Mouse (Mus musculus) layer of hippocampus, adult 8-10 months (tissue): ENCODE measurements at regions not wholly inside any gene's neighbourhood (a gene's known extent, or its start where the extent isn't known, plus 50 kb on each side); places are given as distances from the start of the nearest gene placed in this dataset.

ENCODE experiments used
- DNase-seq, 2 experiments: peaks; one replicate each; pipeline ENCODE4 v3.0.0; 2022; ENCODE audit warnings: low spot score in 2 of 2

DNA sequence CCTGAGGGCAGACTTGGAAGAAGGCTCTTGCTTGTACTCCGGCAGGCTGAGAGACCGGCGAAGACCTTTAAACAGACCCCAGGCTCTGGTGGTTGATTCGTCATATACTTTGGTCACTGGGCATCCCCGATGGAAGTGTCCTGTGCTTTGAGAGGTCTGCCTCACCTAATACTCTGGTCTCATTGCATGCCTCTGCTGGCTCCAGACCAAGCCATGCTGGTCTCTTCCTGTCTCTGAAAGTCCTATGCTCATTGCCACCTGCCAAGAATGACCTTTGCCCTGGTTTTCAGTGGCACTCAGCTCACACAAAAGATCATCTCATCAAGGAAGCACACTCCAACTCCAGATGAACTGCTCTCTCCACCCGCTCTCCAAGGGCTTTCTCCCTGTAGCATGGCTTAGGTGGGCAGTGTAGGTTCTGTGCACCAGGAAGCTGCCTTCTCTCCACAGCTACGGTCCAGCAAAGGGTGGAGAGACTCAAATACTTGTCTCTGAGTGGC lies 126.0 kb upstream of the Rcn1 start:
- DNase-seq, result no peak

DNA sequence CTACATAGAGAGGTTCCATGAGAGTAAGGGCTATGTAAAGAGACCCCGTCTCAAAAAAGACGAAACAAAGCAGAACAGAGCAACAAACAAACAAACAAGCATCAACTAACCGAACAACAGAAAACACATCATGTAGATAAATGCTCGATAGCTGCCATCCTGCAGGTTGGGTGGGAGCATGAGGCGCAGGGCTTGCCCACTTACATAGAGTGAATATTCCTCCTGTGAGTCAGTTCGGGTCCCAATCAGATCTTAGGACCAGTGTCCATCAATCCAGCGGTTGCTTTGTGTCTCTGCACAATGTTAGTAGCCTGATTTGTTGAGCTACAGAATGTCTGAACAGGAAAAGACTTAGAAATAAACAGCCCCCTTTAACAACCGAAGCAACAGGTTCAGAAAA lies 129.4 kb upstream of the Rcn1 start:
- DNase-seq, result no peak

DNA sequence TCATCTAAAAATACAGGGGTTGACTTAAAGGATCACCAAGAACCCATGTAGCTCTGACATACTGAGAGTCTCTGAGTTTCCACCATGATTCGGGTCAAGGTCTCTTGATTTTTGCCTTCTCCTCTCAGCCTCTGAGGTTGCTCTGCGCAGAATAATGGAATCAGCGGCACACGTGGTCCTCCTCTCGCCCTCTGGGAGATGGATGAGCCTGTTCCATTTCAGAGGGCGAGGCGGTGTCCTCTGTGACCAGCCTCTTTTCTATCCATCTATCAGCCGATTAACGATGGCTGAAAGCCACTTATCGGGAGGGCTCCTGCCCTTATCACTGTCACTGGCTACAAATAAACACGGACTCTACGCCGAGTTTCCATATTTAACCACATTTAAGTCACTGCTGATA lies 124.6 kb upstream of the Pax6 start:
- no peak for DNase-seq

DNA sequence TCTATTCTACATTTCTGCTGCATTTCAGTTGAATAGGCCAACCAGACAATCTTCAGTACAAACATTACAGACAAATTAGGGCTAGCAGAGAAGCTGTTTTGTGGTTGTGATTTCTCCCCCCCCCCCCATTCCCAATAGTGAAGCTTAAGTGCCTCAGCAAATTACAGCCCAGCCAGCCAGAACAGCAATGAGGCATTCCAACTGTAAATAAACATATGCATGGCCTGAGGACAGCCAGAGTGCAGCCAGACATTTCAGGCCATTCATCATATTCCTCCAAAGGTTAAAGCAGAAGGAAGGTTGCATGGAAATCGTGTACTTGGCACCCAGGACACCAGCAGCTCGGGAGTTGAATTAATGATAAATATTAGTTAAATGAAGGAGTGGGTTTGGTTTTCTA lies 116.6 kb upstream of the Pax6 start:
- no peak for DNase-seq

DNA sequence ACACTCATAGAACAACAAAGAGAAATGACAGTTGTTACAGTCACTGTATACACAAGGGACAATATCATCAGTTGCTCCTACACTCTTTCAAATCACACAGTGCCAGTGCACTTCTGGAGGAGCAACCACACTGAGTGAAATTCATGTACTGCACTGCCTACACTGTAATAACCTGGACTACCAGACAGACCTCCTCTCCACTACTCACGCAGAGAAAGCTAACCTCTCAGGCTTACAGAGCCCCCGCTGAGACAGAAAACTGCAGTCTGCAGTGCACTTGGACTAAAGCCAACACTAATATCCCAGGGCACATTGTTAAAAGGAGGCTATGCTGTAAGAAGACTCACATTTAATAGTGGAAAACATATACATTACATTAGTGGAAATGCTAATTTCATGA lies 81.9 kb upstream of the Pax6 start:
- no peak for DNase-seq

DNA sequence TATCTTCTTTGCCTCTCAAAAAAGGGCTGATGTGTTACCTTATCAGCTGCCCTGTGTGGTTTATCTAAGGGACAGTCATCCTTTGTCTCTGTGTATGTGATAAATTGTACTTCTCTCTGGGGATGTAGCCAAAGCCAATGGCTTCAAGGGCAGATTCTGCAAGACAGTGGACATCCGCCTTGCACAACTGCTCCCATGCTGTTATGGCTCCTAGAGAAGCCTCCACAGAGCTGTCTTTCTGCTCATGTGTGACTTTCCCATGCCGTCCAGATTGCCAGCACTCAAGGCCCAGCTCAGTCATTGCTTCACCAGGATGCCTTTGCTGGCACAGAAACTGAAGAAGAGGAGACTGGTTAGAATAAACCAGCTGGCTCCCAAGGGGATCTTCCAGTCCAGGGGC lies 74.6 kb upstream of the Pax6 start:
- DNase-seq, result no peak

DNA sequence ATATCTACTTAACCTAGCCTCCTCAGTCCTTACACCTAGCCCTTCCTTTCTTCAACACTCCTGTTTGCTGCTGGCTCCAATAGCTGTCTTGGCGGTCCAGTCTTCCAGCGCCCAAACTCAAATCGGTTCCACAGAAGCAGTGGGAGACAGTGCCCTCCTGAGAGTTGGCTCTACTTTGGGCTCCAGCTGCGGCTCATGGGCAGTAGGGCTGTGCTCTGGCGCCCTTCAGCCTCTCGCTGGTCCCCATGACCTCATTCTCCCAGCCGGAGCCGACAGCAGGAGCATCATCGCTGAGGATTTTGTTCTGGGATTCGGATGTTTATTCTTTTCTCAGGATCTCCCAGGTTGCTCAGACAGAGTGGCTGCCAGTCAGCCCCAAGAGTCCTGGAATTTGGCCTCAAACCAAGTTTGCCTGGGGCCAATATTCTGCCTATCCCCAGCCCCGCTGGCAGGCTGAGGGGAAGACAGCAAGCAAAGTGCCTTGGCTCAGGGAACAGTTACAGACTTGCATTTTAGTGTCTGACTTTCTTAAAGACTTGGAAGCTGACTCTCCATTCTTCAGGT lies 64.1 kb upstream of the Pax6 start:
- peak in 1 of 2 experiments; percentile 6 for DNase-seq

DNA sequence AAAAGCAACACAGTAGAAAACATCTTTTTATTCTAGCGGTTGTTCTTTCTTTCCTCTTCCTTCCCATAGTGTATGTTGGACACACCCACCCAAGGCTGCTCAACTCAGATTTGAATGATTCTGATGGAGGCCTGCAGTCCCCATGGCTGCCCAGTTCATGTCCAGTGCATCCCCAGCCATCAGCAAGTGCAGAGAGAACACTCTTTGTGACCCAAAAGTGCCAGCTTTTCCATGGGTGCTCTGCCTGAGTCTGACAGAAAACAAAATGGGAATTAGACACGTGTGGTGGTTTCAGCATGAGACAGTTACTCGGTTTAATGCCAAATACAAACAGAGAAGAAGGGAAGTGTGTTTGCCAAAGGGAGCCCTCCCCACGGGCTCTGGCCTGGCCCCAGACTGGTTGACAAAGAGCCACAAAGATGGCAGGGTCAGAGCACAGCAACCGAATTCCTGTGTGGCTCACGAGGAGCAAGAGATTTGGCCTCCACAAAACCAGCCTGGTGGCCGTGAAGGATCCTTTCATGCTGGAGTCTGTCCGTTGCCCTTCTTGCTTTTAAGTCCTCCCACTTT lies 60.6 kb upstream of the Pax6 start:
- DNase-seq, result peak; percentile 16 to 22

DNA sequence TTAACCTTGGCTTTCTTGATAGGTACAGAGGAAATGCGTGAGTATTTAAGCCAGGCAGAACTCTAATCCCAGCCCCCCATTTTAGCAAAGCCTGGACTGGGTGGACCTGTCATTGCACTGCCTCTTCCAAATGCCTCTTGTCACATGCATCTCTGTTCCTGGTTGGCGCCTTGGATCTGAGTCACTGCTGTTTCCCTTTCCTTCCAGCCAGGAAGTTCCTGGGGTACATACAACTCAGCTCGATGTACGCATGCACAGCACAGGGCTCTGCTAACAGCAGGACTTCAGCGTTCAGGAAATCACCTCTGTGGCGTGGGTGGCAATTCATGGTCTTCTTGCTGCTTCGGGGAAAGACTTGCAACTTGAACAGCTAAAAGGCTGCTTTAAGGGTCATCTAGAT lies 59.9 kb upstream of the Pax6 start:
- DNase-seq, result no peak

DNA sequence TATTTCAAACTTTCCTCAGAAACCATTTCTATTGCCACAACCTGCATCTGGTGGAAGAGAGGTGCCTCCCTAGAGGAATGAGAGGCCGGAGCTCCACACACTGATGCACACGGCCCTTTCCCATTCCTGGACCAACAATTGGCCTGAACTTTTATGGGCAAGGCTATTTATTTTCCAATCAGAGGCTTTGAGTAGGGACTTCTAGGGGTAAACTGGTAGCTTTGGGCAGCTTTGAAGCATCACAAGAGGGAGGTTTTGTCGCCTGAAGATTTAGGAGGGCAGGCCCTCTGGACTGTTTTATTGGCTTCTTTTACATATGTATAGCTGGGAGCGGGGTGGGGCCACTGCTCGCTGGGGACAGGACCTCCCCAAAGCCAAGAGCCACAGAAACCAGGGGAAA lies 57.7 kb upstream of the Pax6 start:
- DNase-seq, result no peak

DNA sequence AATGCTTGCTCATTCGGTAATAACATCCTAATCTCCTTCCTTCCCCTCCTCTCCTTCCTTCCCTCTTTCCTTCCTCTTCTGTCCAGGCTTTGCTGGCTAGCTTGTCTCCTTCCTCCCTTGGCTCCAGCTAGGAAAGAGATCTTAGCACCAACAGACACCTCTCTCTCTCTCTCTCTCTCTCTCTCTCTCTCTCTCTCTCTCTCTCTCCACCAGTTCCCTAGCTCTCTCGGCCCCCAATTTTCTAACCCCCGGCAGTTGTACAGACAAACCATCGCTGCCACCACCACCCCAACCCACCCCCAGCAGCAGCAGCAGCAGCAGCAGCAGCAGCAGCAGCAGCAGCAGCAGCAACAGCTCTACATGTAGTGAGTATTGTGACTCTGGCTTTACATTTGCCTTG lies 57.0 kb upstream of the Pax6 start:
- no peak for DNase-seq

DNA sequence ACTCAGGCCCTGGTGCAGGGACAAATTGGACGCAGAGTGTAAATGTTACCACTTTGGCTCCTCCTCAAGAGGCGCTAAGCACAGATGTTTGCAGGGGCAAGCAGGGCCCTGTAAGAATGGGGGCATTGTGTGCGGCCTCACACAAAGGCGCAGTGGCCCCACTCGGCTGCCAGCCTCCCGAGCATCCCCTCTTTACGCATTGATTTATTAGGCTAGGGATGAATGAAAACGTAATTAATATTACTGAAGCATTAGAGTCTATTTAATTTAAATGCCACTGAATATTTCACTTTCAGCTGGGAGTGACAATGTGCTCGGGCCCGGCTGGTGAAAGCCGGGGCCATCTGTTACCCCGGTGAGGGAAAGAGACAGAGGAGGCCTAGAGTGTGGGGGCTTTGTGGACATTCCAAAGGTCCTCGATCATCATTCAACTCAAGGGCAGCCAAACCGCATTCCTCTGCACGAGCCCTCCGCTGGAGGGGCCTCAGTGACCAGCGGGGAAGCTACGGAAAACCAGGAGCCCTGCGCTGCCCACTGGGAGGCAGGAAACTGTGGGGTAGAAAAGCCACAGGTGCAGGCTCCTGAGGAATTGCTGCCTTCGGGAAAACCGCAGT lies 56.5 kb upstream of the Pax6 start:
- peak; percentile 15 to 24 for DNase-seq

DNA sequence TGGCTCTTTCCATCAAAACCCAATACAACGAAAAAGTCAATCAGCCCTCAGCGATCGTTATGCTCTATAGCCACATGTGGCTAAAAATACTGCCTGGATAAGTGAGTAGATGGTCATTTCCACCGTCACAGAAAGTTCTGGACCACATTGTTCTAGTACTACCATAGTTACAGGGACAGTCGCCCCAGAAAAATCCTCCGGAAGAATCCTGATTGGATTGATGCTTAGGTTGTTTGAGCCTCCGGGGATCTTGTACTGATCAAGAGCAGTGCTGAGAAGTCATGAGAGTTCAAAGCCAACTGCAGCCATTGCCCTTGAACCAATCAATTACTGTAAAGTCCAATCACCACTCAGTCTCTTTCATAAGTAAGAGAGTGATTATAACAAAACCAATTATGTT lies 56.0 kb upstream of the Pax6 start:
- DNase-seq, result no peak

DNA sequence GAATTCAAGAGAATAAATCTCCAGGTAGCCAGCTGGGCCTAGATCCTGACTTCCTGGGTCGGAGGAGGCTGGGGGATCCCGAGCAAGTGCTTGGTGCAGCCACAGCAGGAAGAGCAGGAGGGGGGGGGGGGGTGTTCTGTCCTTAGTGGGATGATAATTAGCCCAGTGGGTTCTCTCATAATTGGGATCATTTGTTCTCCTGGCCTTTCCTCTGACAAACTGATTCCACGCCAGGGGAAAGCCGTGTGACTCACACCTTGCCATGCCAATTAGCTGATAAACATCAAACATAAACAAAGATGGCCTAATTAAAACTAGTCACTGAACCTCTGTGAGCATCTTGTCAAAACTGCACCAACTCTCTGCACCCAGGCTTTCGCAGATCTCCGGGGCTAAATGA lies 55.5 kb upstream of the Pax6 start:
- DNase-seq, result no peak

DNA sequence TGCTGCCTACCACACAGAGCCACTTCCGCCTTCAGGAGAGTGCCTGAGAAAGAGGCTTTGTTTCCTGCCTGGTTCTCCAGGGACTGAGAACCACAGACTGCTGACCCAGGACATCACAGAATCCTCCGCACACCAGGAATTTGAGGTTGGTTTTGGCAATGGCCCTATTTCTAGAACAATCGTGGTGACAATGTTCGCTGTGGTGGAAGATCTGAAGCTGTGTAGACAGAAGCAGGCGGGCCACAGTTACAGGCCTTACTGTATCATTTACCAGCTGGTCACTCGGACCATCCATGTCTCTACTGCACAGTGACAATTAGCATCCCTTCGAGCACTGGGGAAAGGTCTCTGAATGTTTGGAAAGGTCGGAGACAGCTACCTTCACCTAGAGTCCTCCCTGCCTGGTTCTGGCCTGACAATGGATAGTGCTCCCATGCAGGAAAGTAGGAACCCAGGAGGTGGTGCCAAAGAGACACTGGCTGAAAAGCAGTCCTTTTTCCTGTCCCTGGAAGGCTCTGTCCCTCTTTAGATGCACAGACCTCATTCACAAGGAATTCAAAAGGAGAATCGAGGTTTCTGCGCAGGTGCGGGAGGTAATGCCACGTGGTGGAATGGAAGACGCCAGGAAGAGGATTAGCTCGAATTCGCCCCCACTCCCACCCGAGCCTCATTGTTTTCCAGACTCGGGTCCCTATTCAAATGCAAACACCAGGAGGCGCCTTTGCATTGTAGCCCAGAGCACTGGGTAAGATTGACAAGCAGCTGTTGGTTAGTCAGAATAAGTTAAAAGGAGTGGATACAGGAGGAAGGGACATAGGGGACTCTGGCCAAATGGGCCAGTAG lies 52.6 kb upstream of the Pax6 start:
- DNase-seq, result peak; percentile 17 to 59
